Mouse (Mus musculus): ENCODE results near the gene Aldh3a2. TPM values are rescaled to one million over a fixed set of nuclear protein-coding genes. Genes with fewer than 3 reads are reported as not detected.

Gene Aldh3a2
- polyA plus RNA-seq (2012; fragmentation: generic; extraction: Trizol), result 15.8 TPM
- long read RNA-seq, experiment 1, transcript Aldh3a2-202 (10 exons, 3,091 nt), result major isoform, 16 of 23 reads
- long read RNA-seq, experiment 1, partial matches to known transcripts, result 5 of 23 reads
- long read RNA-seq, experiment 1, other reads (novel, unspliced or antisense), result 2 of 23 reads
- long read RNA-seq, experiment 2, transcript Aldh3a2-202 (10 exons, 3,091 nt), result major isoform, 128 of 176 reads
- long read RNA-seq, experiment 2, partial matches to known transcripts, result 8 of 176 reads
- long read RNA-seq, experiment 2, other reads (novel, unspliced or antisense), result 39 of 176 reads

DNA sequence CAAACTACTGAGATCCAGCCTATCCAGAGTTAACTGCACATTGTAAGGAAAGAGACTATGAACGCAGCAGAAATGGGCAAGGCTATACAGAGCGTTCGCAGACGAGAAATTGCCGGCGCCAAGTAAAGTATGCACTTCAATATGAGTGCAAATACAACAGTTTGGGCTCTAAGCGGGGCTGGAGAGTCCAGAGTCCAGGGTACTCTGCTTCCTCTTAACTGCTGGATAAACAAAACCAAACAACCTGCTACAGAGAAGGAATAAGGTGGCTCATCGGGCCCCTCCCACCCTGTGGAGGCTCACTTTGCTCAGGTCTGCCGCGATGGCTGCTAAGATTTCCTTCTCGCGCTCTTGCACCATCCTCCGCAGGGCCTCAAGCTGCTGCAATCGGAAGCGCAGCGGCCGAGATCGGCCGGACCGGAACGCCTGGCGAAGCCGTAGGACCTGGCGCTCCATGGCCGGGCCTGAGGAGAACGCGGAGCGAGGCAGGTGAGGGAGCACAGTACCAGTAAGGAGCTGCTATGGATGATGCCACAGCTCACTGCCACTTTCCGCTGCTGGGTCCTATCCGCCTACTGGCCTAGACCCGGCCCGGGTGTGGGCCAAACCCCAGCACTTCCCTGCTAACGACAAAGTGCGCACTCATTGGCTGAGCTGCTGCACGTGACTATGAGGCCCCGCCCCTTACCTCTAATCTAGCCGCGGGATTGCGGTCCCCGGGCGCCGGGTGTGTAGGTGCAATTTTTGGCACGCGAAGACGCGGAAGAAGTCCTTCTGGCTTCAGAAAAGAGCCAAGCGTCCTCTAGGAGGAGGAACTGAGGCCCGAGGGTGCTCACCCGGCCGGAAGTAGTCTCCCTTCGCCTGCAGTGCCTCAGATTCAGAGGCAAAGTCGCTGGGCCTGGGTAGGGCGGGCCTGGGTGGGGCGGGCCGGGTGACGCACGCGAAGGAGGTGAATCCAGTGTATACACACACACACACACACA is at the start of gene Aldh3a2:
Gene Aldh3a2, minus strand, starts transcription at position 914 of the 983 bp plus-strand sequence.
- no peaks in the 10 kb centered on the region for H3K27me3 ChIP-seq (ENCODE audit: control insufficient read depth, insufficient read depth, insufficient read length)
- no peaks in the 10 kb centered on the region for H3K79me2 ChIP-seq (ENCODE audit: control insufficient read depth, insufficient read depth)
- H3K36me3 ChIP-seq (ENCODE audit: control insufficient read depth, insufficient read depth), result peaks cover 27% of the 10 kb centered on the region
- TF ChIP-seq MYOD1 (IDR thresholded peaks at IDR 0.05; ENCODE audit: control insufficient read depth, insufficient read length, low read depth) (no peak), USF1 (IDR thresholded peaks at IDR 0.05; ENCODE audit: low read depth) (peak; percentile 100), MYOG (IDR thresholded peaks at IDR 0.05; ENCODE audit: control insufficient read depth, extremely low read depth, insufficient read length) (no peak)
- no peaks in the 10 kb centered on the region for H3K79me3 ChIP-seq (ENCODE audit: low read depth)
- H3ac ChIP-seq (ENCODE audit: control insufficient read depth, insufficient read length, low read depth), result peak within 1 kb of the TSS; percentile 90
- peak within 1 kb of the TSS; percentile 56 for H3K4me3 ChIP-seq (ENCODE audit: insufficient read depth, poor library complexity, severe bottlenecking)

DNA sequence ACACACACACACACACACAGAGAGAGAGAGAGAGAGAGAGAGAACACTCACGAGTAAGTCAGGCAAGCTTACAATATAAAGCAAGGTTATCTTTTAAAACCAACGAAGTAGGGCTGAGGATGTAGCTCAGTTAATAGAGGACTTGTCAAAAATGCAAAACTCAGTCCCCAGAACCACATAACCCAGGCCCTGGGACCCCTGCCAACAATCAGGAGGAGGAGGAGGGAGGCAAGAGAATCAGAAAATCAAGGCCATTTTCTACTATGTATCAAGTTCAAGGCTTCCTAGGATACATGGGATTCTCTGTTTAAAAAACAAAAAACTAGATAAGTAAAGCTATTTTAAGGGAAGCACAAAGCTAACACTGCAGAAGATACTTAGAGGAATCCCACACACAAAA is 49.6 kb upstream of the Aldh3a2 start:
- Histone ChIP-seq H3K79me3 (ENCODE audit: low read depth) (no peaks in the 10 kb centered on the region), H3K79me2 (ENCODE audit: control insufficient read depth, insufficient read depth) (no peaks in the 10 kb centered on the region), H3K27me3 (ENCODE audit: control insufficient read depth, insufficient read depth, insufficient read length) (no peaks in the 10 kb centered on the region), H3ac (ENCODE audit: control insufficient read depth, insufficient read length, low read depth) (no peak overlapping the region), H3K4me3 (ENCODE audit: insufficient read depth, poor library complexity, severe bottlenecking) (no peak overlapping the region), H3K36me3 (ENCODE audit: control insufficient read depth, insufficient read depth) (no peaks in the 10 kb centered on the region)
- TF ChIP-seq MAX (IDR thresholded peaks at IDR 0.05) (no peak), CEBPB (IDR thresholded peaks at IDR 0.05; ENCODE audit: low read depth) (no peak), FOSL1 (IDR thresholded peaks at IDR 0.05; ENCODE audit: insufficient read depth, low read length, poor library complexity, severe bottlenecking) (no peak)

DNA sequence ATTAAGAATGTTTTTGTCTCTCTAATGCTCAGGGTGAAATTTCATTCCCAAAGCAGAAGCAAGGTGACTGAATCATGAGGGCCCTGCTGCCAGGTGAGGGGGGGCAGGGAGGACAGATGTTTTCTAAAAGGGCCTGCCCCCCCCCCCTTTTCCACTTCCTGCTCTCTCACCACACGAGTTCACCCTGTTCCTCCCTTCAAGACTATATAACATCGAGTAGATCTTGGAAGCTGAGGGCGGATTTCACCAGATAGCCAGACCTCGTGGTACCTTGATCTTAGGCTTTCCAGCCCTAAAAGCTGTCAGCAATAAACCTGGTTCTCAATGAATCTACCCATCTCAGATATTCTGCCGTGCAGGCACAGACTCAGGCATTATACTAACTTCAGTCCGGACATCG is 43.1 kb upstream of the Aldh3a2 start:
- Histone ChIP-seq H3K79me3 (ENCODE audit: low read depth) (no peaks in the 10 kb centered on the region), H3K4me3 (ENCODE audit: insufficient read depth, poor library complexity, severe bottlenecking) (no peak overlapping the region), H3ac (ENCODE audit: control insufficient read depth, insufficient read length, low read depth) (no peak overlapping the region), H3K27me3 (ENCODE audit: control insufficient read depth, insufficient read depth, insufficient read length) (no peaks in the 10 kb centered on the region), H3K36me3 (ENCODE audit: control insufficient read depth, insufficient read depth) (no peaks in the 10 kb centered on the region), H3K79me2 (ENCODE audit: control insufficient read depth, insufficient read depth) (no peaks in the 10 kb centered on the region)
- TF ChIP-seq FOSL1 (IDR thresholded peaks at IDR 0.05; ENCODE audit: insufficient read depth, low read length, poor library complexity, severe bottlenecking) (no peak), MAX (IDR thresholded peaks at IDR 0.05) (no peak), CEBPB (IDR thresholded peaks at IDR 0.05; ENCODE audit: low read depth) (no peak), MYOG (IDR thresholded peaks at IDR 0.05; ENCODE audit: control insufficient read depth, extremely low read depth, insufficient read length) (no peak), CTCF (IDR thresholded peaks at IDR 0.05; ENCODE audit: control insufficient read depth, insufficient read depth, insufficient read length) (no peak), MYOD1 (IDR thresholded peaks at IDR 0.05; ENCODE audit: control insufficient read depth, insufficient read length, low read depth) (no peak), USF1 (IDR thresholded peaks at IDR 0.05; ENCODE audit: low read depth) (no peak)

DNA sequence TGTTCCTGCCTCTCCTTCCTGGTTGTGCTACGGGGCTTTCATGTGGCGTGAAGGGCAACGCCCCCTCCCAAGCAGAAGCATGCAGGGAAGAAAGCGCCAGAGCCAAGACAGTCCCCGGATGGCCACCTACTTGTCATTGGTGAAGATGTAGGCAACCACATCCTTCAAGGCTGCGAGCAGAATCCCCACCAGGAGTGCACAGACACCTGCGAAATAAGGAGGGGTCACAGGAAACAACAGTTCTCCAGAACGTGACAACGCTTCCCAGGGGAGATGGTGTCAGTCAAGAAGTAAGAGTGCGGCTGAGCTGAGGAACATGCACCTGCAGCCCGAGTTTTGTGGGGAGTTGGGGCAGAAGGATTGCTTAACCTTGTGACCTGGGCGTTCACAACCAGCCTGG is 42.6 kb upstream of the Aldh3a2 start:
- Histone ChIP-seq H3ac (ENCODE audit: control insufficient read depth, insufficient read length, low read depth) (no peak overlapping the region), H3K4me3 (ENCODE audit: insufficient read depth, poor library complexity, severe bottlenecking) (no peak overlapping the region)
- TF ChIP-seq MYOG (IDR thresholded peaks at IDR 0.05; ENCODE audit: control insufficient read depth, extremely low read depth, insufficient read length), result no peak
- TF ChIP-seq CEBPB (IDR thresholded peaks at IDR 0.05; ENCODE audit: low read depth), result no peak
- no peak for TF ChIP-seq USF1 (IDR thresholded peaks at IDR 0.05; ENCODE audit: low read depth)
- no peak for TF ChIP-seq MYOD1 (IDR thresholded peaks at IDR 0.05; ENCODE audit: control insufficient read depth, insufficient read length, low read depth)
- TF ChIP-seq FOSL1 (IDR thresholded peaks at IDR 0.05; ENCODE audit: insufficient read depth, low read length, poor library complexity, severe bottlenecking), result no peak
- TF ChIP-seq CTCF (IDR thresholded peaks at IDR 0.05; ENCODE audit: control insufficient read depth, insufficient read depth, insufficient read length), result no peak
- TF ChIP-seq MAX (IDR thresholded peaks at IDR 0.05), result no peak

DNA sequence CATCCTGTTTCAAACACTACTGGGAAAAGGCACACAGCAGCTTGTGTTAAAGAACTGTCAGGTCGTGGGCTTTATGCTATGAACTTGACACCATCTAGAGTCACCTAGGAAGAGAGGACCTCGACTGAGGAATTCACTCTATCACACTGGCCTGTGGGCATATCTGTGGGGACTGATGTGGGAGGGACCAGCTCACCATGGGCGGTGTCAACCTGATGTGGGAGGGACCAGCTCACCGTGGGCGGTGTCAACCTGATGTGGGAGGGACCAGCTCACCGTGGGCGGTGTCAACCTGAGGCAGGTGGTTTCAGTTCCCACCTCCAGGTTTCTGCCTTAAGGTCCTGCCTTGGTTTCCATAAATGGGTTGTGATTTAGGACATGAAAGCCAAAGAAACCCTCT is 40.5 kb upstream of the Aldh3a2 start:
- no peak overlapping the region for H3K4me3 ChIP-seq (ENCODE audit: insufficient read depth, poor library complexity, severe bottlenecking)
- H3K36me3 ChIP-seq (ENCODE audit: control insufficient read depth, insufficient read depth), result no peaks in the 10 kb centered on the region
- H3ac ChIP-seq (ENCODE audit: control insufficient read depth, insufficient read length, low read depth), result no peak overlapping the region
- H3K79me3 ChIP-seq (ENCODE audit: low read depth), result no peaks in the 10 kb centered on the region
- TF ChIP-seq CTCF (IDR thresholded peaks at IDR 0.05; ENCODE audit: control insufficient read depth, insufficient read depth, insufficient read length) (no peak), MYOG (IDR thresholded peaks at IDR 0.05; ENCODE audit: control insufficient read depth, extremely low read depth, insufficient read length) (no peak), USF1 (IDR thresholded peaks at IDR 0.05; ENCODE audit: low read depth) (no peak), MYOD1 (IDR thresholded peaks at IDR 0.05; ENCODE audit: control insufficient read depth, insufficient read length, low read depth) (no peak), MAX (IDR thresholded peaks at IDR 0.05) (no peak), FOSL1 (IDR thresholded peaks at IDR 0.05; ENCODE audit: insufficient read depth, low read length, poor library complexity, severe bottlenecking) (no peak), CEBPB (IDR thresholded peaks at IDR 0.05; ENCODE audit: low read depth) (no peak)
- no peaks in the 10 kb centered on the region for H3K27me3 ChIP-seq (ENCODE audit: control insufficient read depth, insufficient read depth, insufficient read length)
- H3K79me2 ChIP-seq (ENCODE audit: control insufficient read depth, insufficient read depth), result no peaks in the 10 kb centered on the region

More for the DNA sequence above, 42.6 kb upstream of the Aldh3a2 start:
- Histone ChIP-seq H3K79me2 (ENCODE audit: control insufficient read depth, insufficient read depth) (no peaks in the 10 kb centered on the region), H3K79me3 (ENCODE audit: low read depth) (no peaks in the 10 kb centered on the region), H3K36me3 (ENCODE audit: control insufficient read depth, insufficient read depth) (no peaks in the 10 kb centered on the region), H3K27me3 (ENCODE audit: control insufficient read depth, insufficient read depth, insufficient read length) (no peaks in the 10 kb centered on the region)

All from C2C12 (cell line).